28 mouse cellular contexts compared by ENCODE assay signal in the genomic region with DNA sequence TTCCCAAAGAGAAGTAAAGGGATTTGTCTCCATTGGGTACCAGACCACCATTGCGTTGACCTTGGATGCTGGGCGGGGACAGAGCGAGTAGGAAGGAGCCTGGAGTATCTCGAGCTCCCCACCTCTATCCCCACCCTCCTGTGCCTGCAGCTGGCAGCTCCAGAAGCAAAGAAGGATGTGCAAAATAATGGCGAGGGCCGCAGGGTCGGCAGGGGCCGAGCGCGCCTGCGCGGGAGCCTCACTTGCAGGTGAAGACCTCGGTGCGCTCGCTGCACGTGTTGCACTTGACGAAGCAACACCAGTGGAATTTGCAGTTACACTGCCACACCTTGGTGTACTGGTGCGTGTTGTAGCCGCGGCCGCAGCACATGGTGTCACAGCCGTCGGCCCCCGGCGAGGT. TPM values are rescaled to one million over a fixed set of nuclear protein-coding genes. Genes with fewer than 3 reads are reported as not detected.
"Had no signal": no experiment of that assay in that cellular context is flagged by ENCODE, and none has a peak within 500 bp of the region (broad histone marks: within the 10 kb centered on the region; RNA-seq: fewer than 3 reads in every experiment).

No protein-coding gene starts in this region.

- H3K4me3 ChIP-seq: limb, embryonic 12.5 days; limb, embryonic 15.5 days; midbrain, embryonic 13.5 days; myocyte; neural tube, embryonic 13.5 days had no signal

- H3K27me3 ChIP-seq: midbrain, embryonic 13.5 days; neural tube, embryonic 13.5 days had no signal

- H3K9ac ChIP-seq: limb, embryonic 12.5 days; limb, embryonic 15.5 days; liver, embryonic 14.5 days; liver, postnatal 0 days; lung, embryonic 14.5 days; midbrain, embryonic 13.5 days had no signal

- ATAC-seq: inflammation-experienced regulatory T-cells, adult 6 months; intestine, embryonic 16.5 days; liver, postnatal 0 days; lung, postnatal 0 days; midbrain, embryonic 13.5 days; midbrain, embryonic 16.5 days had no signal

- H3K27ac ChIP-seq: limb, embryonic 12.5 days; limb, embryonic 15.5 days; liver, embryonic 14.5 days; midbrain, embryonic 13.5 days; neural tube, embryonic 13.5 days had no signal

- H3K9me3 ChIP-seq: limb, embryonic 12.5 days; limb, embryonic 15.5 days; midbrain, embryonic 13.5 days; neural tube, embryonic 13.5 days had no signal

- H3K36me3 ChIP-seq: limb, embryonic 12.5 days; limb, embryonic 15.5 days; neural tube, embryonic 13.5 days had no signal

- DNase-seq: kidney, adult 18-20 months; kidney, postnatal 36 days; left cerebral cortex, postnatal 4 days; liver, postnatal 0 days; lung, embryonic 14.5 days; retina, postnatal 1 day; right cerebral cortex, postnatal 25 days; spleen, adult 18-20 months; thymus, postnatal 25 days had no signal

- H3K4me2 ChIP-seq: limb, embryonic 12.5 days; limb, embryonic 15.5 days; liver, embryonic 11.5 days; lung, embryonic 14.5 days; midbrain, embryonic 13.5 days; neural tube, embryonic 13.5 days had no signal

RNA-seq across cellular contexts. Expression of a gene that starts 34.1 kb away (rescaled TPM):
- total RNA-seq: layer of hippocampus, adult 18-20 months; layer of hippocampus, postnatal 14 days; left cerebral cortex, adult 8-10 months; left cerebral cortex, postnatal 14 days; left cerebral cortex, postnatal 4 days; monocyte, adult 5-6 weeks; neutrophil, adult 5-6 weeks had no signal
- polyA plus RNA-seq: inflammation-experienced regulatory T-cells, adult 6 months; intestine, embryonic 16.5 days; limb, embryonic 12.5 days; limb, embryonic 15.5 days; liver, embryonic 11.5 days; liver, embryonic 14.5 days; liver, postnatal 0 days; lung, embryonic 14.5 days; lung, postnatal 0 days; midbrain, embryonic 13.5 days; midbrain, embryonic 16.5 days; myocyte; neural tube, embryonic 13.5 days; stomach, embryonic 16.5 days; thymus, postnatal 0 days had no signal

RNA-seq across cellular contexts. Expression of a gene that starts 45.1 kb away (rescaled TPM):
- total RNA-seq: monocyte, adult 5-6 weeks; neutrophil, adult 5-6 weeks had no signal
- polyA plus RNA-seq: inflammation-experienced regulatory T-cells, adult 6 months had no signal
